Mouse (Mus musculus) cortical plate, adult 2 months (tissue): ENCODE measurements around the gene Rhob. TPM values are rescaled to one million over a fixed set of nuclear protein-coding genes. Genes with fewer than 3 reads are reported as not detected.

Experiments used
- H3K27ac ChIP-seq: fragments of 200-500 bp; 2 replicates; pipeline ENCODE4 v1.5.1; 2012; ENCODE audit warnings: low read length, control low read depth, inconsistent platforms; ENCODE audit not compliant: insufficient read depth
- H3K4me1 ChIP-seq: fragments of 200-500 bp; 2 replicates; pipeline ENCODE4 v1.6.1; 2011; ENCODE audit warnings: low read length; ENCODE audit not compliant: control insufficient read depth, insufficient read depth
- H3K4me3 ChIP-seq: fragments of 200-500 bp; 2 replicates; pipeline ENCODE4 v1.5.1; 2011; ENCODE audit warnings: mild to moderate bottlenecking, low read length, control low read depth; ENCODE audit not compliant: insufficient read depth
- CTCF ChIP-seq: fragments of 200-500 bp; IDR thresholded peaks from 2 replicates; pipeline ENCODE4 v1.5.1; 2011; ENCODE audit warnings: mild to moderate bottlenecking, control low read depth, low read length; ENCODE audit not compliant: insufficient read depth; ENCODE audit errors: extremely low read depth
- POLR2A ChIP-seq: fragments of 200-500 bp; IDR thresholded peaks from 2 replicates; pipeline ENCODE4 v1.6.1; 2011; ENCODE audit warnings: mild to moderate bottlenecking, low read length, control low read depth; ENCODE audit not compliant: insufficient read depth; ENCODE audit errors: extremely low read depth
- polyA plus RNA-seq: library from polyadenylated mRNA; depleted of rRNA; stranded (reverse); fragments of >200 nt; gene quantifications from 2 replicates; pipeline ENCODE4 v1.2.3, GENCODE M21; 2012

Rhob gene
- polyA plus RNA-seq, 1 experiment: 368 TPM

DNA sequence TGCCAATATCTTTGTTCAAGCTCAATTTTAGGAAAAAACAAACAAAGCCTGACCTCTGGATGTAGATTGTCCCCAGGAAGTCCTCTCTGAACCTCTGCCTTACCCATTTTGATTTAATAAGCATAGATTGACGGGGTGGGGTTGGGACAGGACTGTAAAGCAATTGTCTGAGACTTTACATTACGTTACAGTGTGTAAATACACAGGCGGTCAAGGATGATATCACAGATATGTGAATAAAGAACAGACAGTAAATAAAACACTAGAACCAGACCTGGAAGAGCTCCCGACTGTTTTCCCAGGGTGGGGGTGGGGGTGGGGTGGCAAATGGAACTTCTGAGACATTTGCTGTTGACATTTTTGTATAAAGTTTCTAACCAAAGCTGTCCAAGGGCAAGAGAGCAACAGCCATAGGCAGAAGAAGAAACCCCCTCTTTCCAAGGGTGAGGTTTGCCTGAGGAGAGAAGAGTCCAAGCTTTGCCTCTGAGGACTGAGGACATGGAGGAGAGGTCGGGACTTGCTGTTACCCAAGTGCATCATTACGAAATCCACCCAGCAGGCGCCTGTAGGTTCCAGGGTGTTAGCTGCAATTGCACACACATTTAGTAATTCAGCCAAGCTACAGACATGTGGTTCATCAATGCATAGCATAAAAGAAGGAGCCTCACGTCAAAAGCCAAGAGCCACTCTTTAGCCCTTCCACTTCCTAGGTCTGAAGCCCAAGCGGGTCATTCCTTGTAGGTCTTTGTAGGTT, 7.3 kb upstream of the Rhob start:
- Histone ChIP-seq H3K4me1 (no peaks in the 10 kb centered on the region), H3K4me3 (no peak overlapping the region), H3K27ac (no peak overlapping the region)
- TF ChIP-seq POLR2A (no peak), CTCF (no peak)

DNA sequence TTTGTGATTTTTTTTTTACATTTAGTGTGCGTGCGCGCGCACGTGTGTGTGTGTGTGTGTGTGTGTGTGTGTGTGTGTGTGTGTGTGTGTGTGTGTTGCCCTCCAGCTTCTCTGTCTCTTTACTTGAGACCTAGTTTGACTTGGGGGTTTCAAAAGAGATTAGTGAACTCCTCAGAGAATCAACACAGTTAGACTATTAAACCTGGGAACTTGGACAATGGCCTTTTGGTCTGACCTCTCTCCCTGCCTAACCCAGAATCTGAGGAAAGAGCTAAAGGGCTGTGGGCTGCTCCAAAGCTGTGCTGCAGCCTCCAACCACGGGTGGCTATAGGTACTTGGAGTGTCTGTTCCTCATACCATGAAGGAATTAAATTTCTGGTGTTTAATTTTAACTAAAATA, 4.3 kb upstream of the Rhob start:
- H3K4me1 ChIP-seq: peaks cover 3% of the 10 kb centered on the region; the same call in 1 of the 2 replicates
- H3K27ac ChIP-seq: no peak overlapping the region
- no peak overlapping the region for H3K4me3 ChIP-seq
- TF ChIP-seq POLR2A (no peak), CTCF (no peak)

DNA sequence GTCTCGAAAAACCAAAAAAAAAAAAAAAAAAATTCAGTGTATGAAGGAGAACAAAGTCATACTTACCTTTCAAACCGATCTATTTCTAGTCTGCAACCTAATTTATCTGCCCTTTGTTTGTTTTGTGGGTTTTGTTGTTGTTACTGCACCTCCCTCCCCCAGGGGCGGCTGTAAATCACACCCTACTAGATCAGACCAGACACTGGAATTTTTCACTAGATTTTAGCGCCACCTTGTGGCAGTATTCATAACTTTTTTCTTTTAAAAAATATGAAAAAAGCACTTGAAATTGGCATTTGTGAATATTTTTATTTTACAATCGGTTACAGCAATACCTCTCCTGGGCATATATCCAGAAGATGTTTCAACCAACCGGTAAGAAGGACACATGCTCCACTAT, 2.7 kb upstream of the Rhob start:
- H3K4me1 ChIP-seq: peaks cover 3% of the 10 kb centered on the region; the same call in 1 of the 2 replicates
- H3K4me3 ChIP-seq: no peak overlapping the region
- TF ChIP-seq POLR2A: no peak
- peak; percentile 34; the same call in 1 of the 2 replicates for TF ChIP-seq CTCF
- H3K27ac ChIP-seq: no peak overlapping the region

DNA sequence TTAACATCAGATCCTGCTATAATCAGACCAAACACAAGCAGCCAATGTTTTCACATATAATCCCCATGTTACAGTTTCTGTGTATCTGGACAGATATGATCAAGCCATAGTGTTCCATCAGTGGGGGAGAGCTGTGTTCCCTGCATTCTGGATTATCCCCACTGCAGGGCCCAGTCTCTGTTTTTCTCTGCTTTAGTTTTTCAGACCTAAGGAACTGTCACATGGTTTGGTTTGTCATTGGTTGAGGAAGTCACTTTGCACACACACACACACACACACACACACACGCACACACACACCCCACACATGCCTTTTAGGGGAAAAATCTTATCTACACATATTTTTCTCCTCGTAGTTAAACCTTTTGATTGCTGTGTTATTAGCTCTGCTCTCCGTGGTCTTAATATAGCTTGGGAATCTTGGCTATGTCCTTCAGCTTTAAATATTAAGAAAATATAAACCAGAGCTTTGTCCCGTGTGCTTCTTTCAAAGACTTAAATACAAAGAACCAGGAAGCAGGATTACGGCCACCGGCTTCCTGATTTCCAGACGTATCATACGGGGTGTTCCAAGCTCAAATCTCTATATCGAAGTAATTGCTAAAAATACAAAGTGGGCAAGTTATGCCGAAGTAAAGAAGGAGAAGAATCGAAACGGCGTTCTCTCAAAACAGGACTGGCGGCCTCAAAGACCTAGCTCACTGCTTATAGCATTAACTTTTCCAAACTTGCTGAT, 1.9 kb upstream of the Rhob start:
- TF ChIP-seq POLR2A: no peak
- no peak for TF ChIP-seq CTCF
- H3K4me1 ChIP-seq: peaks cover 3% of the 10 kb centered on the region; the same call in 1 of the 2 replicates
- H3K27ac ChIP-seq: 0 out of 2 replicates have a peak overlapping the region, but pooled peaks have one; percentile 69
- H3K4me3 ChIP-seq: no peak overlapping the region; the same call in 1 of the 2 replicates

DNA sequence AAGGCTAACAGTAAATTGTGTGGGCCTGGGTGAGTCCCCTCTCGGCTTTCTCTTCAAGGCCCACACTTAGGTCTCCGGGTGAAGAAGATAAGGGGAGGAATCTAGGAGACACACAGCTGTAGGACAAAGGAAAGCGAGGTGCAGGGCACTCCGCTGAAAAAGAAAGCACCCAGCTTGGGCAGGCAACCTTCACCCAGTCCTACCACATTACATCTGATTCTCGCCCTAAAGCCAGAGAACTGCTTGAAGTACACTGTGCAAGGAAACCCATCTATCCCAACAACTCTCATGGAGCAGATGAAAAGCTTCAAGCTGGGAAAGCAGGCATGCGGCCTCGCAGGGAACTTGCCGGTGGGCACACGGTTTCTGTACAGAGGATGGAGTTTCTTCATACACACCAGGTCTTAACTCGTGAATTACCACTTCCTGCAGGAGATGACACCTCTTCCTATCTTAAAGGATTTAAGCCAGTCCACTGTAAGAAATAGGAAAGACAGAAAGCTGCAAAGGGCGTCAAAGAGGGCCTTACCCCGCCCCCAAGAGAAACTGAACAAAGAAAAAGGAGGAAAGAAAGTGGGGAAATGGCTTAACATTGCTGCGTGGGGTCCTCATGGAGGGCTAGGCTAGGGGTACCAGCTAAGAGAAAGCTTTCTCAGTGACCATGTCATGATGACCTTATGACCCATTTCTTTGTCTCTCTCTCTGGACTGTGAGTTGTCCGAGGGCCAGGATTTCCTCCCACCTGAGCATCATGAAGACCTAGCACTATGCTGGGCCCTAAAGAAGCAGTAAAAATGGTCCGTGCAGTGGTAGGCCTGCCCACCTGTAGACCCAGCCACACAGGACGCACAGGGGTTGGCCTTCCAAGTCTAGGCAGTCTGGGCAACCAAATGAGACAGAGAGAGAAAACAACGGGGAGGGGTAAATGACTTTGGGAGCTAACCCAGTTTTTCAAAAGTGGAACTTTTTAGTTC, 1.1 kb upstream of the Rhob start:
- H3K4me3 ChIP-seq: peak overlapping the region; percentile 94
- TF ChIP-seq CTCF: no peak
- TF ChIP-seq POLR2A: no peak
- H3K4me1 ChIP-seq: peaks cover 3% of the 10 kb centered on the region; the same call in 1 of the 2 replicates
- peak overlapping the region; percentile 92 for H3K27ac ChIP-seq

DNA sequence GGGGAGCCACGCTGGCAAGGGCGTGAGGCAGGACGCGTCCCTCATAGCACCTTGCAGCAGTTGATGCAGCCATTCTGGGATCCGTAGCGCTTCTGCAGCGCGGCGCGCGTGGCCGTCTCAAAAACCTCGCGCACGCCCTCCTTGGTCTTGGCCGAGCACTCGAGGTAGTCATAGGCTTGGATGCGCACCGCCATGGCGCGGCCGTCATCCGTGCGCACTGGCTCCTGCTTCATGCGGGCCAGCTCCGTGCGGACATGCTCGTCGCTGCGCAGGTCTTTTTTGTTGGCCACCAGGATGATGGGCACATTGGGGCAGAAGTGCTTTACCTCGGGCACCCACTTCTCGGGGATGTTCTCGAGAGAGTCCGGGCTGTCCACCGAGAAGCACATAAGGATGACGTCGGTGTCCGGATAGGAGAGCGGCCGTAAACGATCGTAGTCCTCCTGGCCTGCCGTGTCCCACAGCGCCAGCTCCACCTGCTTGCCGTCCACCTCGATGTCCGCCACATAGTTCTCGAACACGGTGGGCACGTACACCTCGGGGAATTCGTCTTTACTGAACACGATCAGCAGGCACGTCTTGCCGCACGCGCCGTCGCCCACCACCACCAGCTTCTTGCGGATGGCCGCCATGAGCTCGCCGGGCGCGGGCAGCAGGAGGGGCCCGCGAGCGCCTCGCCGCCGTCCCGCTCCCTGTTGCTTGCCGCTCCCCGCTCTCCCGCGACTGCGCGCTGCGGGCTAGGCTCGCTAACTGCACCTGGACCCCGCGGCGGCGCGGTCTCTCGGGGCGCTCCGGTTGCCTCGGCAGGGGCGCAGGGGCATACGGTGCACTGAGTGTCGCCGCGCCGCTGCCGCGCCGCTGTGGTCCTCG, 573 bp downstream of the Rhob start:
- peaks cover 3% of the 10 kb centered on the region; the same call in 1 of the 2 replicates for H3K4me1 ChIP-seq
- H3K4me3 ChIP-seq: peak overlapping the region; percentile 94
- no peak for TF ChIP-seq CTCF
- peak overlapping the region; percentile 95 for H3K27ac ChIP-seq

DNA sequence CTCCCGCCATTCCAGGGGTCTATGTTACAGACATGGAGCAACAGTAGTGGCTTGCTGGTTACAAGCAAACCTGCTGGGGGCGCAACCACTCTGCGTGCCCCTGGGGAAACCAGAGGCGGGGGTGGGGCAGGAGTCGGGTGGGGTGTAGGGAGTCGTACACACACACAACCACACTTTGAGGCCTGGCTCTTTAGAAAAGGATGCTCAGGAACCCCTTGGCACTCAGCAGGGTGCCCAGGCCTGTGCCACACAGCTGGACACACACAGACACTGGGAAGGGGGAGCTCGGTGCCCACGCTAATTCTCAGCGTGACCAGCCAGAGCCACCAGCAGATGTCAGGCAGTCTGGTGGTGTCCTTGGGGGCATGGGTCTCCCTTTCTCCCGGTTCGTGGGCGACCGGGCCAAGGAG, 1.2 kb downstream of the Rhob start:
- Histone ChIP-seq H3K4me1 (peaks cover 3% of the 10 kb centered on the region; the same call in 1 of the 2 replicates), H3K27ac (peak overlapping the region; percentile 95), H3K4me3 (peak overlapping the region; percentile 94)
- TF ChIP-seq CTCF (0 out of 2 replicates have a peak, but pooled peaks have one; percentile 12), POLR2A (peak; percentile 29; the same call in 1 of the 2 replicates)

DNA sequence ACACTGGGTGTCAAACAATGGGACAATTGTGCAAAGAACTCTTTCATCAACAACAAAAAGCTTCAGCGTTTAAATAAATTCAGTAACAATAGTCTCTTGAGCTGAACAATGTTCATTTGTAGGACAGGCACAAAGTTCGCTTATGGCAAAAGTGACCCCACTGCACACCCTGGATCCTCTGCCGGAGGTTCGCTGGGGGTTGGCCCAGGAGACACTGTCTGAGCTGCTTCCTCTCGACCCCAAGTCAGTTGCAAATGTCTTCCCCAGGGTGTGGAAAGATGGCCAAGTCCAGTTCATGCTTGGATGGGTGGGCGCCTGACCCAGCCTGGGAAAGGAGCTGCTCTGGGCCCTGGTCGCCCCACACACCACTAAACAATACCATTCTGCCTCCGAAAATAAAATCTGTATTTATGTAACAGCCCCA, 1.6 kb downstream of the Rhob start:
- 0 out of 2 replicates have a peak, but pooled peaks have one; percentile 14 for TF ChIP-seq POLR2A
- TF ChIP-seq CTCF: no peak
- peak overlapping the region; percentile 61 for H3K27ac ChIP-seq
- peaks cover 3% of the 10 kb centered on the region; the same call in 1 of the 2 replicates for H3K4me1 ChIP-seq
- peak overlapping the region; percentile 94 for H3K4me3 ChIP-seq
